Mouse (Mus musculus): ENCODE results near the gene Il18. TPM values are rescaled to one million over a fixed set of nuclear protein-coding genes. Genes with fewer than 3 reads are reported as not detected.

Il18 gene
- 108 TPM for polyA plus RNA-seq (2015; fragmentation: Illumina TruSeq; extraction: RNeasy Lipid Tissue Mini Kit (QIAGEN cat#74804); ENCODE audit: insufficient read depth, low replicate concordance)

DNA sequence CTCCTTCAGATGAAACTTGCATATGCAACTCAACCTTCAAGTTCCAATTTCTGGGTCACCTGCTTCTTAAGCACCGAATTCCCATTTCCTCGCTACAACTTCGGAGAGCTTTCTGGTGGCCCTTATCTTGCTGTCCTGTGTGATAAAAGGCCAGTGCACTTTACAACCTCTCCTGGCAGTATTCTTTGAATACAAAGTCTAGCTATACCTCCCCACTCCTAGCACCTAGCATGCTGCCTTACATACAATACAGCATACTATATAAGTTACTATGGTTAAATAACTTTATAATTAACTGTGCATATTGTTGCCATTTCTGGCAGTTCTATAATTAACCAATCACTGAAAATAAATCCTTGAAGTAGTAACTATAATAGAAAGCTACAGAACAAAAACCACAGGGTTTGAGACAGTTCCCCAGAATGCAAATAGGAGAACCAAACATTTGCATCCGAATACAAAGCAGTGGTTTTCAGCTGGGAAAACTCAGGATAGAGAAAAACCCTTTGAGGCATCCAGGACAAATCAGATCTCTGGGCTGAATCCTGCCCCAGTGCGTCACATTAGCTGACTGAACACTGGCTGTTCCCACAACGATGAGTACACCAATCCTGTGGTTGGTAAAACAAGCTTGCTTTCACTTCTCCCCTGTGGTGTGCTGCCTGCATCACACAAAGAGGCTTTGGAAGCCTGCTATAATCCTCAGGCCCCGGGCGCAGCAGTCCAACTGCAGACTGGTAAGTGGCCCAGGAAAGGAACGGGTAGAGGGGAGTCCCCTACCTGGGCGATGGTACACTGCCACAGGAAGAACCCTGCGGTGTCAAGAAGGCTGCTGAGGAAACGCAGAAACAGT lies at the start of gene Il18:
Gene Il18, plus strand, starts transcription at position 587 of the 853 bp plus-strand sequence.

DNA sequence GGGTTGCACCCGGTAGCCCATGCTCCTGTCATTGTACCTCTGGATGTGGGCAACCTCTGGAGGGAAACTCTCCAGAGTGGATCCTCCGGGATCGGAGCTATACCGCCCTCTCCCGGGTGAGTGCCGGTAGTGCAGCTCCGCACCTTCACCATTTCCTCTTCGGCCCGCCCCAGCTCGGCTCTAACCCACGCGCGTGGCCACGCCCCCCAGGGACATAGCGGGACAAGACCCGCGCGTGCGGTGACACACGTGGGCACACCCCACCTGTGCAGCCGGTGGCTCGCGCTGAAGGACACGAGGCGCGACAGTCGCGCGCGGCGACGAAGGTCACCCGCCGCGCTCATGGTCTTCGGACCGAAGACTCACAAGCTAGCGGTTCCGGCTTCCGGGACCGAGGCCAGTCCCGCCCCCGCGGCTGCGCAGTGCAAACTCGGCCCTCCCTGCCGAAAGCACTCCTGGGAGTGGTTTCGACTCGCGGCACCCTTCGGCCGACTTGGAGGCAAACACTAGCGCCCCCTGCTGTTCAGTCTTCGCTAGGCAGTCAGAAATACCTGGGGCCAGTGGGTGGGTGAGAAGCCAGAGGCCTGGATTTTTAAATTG lies 26.2 kb upstream of the Il18 start, which contains the start of gene Pts:
Gene Pts, minus strand, starts transcription at position 432 of the 600 bp plus-strand sequence.

DNA sequence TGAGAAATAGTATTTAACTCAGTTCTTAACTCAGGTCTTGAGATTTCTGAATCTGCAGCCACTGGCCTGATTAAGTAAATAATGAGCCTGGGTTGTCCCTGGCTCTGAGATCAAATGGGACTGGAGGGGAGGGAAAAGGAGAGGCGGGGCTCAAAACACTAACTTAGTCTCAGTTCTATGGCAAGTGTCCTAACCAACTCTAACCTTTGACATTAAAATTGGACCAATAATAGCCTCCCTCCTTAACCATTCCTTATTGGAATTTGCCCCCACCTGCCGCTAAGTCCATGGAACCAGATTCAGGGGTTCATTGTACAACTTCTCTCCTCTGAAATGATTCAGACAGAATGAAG lies 443 bp downstream of the Il18 start, which contains the start of gene Bco2:
Gene Bco2, minus strand, starts transcription at position 88 of the 353 bp plus-strand sequence.

DNA sequence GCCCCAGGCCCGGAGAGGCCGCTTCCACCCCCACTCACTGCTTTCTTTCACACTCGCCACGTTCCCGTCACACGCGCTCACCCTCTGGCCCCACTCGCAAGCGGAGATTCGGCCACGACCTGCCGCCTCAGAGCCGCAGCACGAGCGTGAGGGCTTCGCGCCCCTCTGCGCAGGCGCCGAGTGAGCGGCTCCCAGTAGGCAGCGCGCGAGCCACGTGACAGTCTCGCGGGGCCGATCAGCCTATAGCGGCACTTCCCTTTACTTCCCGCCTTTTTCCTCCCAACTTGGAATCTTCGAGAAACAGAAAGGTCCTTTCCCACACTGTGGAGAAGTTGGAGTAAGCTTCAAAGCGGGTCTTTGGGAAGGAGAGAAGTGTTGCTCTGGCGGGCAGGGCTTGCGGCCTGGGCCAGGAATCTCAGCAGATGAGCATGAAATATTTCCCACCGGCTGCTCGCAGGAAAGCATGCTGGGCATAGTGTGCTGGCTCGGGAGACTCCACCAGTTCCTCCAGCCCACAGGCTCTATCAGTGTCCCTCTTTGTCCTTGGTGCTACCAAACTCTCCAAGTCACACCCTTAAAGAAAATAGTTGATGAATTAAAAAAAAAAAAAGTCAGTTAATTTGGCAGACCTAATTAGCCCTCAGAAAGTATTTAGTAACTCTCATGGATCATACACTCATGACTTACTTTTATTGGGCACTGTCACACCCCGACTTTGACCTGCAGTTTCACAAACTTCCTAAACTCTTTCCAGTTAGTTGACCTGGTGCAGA lies 6.7 kb downstream of the Il18 start, which contains the start of gene Tex12:
Gene Tex12, minus strand, starts transcription at position 181 of the 773 bp plus-strand sequence.

DNA sequence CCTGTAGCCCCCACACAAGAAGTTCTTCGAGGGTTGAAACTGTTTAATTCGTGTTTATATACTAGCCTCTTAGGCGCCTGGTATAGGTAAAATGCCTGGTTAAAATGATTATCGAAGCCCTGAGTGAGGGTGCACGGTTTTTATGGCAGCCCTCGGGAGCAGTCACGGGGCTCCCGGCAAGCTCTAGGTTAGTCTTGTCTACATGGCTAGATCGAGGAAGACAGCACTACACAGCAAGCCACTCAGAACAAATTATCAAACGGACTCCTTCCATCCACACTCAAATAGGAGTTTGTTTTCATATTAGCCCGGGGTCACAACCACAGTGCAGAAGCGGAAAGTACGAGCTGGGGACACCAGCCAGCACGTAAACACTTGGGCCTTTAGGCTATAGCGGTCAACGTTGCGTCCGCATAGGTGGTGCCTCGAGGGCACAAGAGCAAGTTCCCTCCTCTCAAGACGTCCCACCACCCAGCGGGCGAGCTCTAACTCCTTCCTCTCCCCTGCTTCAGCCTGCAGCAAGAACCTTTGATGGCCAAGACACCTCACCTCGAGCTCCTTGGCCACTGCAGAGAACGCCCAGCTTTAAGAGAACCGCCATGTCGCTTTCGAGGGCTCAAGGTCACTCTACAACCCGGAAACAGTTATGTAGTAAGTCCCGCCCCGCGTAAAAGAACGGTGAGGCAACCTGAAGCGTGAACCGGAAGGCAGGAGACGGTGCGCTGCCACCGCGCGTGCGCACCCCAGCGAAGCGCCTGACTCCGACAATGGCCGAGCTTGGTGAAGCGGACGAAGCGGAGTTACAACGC lies 48.8 kb downstream of the Il18 start, which contains the start of the genes Sdhd and Timm8b:
Gene Sdhd, minus strand, starts transcription at position 624 of the 809 bp plus-strand sequence.
Gene Timm8b, plus strand, starts transcription at position 722 of the 809 bp plus-strand sequence.

DNA sequence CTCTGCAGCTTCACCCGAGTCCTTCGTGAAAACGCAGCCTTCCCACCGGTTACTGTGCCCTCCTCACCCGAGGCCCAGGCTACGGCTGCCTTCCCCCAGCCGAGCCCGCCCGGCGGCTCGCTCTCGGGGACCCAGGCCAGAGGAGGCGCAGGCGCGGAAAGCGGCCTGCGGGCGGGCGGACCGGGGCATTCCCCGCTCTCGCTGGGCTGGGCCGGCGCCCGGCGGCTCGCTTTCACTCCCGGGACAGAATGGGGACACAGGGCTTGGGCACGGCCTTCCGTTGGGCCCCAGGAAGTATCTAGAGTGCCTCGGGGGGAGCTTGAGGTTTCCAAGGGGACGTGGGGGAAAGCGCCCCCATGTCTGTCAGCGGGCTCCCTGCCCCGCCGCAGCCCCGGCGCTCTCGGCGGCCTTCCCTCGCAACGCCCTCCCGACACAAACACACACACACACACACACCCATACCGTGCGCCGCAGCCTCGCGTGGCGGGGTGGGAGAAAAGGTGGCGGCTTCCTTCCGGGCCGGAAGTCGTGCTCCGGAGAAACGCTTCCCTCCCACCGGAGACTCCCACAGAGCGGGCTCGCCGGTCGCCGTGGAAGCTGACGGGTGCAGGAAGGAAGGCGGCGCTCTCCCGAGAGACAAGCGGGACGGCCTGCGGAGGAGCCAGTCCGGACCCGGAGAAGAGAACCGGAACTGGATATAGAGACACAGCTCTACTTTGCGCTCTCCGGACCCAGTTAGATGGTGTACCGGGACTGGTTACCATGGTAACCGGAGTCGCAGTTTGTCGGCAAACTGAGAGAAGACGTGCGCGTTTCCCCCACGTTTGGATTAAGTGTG lies 62.4 kb downstream of the Il18 start, which contains the start of the genes Pih1d2 and Nkapd1:
Gene Pih1d2, plus strand, starts transcription at position 556 of the 838 bp plus-strand sequence.
Gene Nkapd1, minus strand, starts transcription at position 699 of the 838 bp plus-strand sequence.

Other genes starting within 250 kb of the Il18 start
- 107 TPM for gene Rpl10-ps3, start 209.9 kb upstream of the Il18 start, polyA plus RNA-seq (2015; fragmentation: Illumina TruSeq; extraction: RNeasy Lipid Tissue Mini Kit (QIAGEN cat#74804); ENCODE audit: insufficient read depth, low replicate concordance)
- gene Plet1, start 60.3 kb upstream of the Il18 start, polyA plus RNA-seq (2015; fragmentation: Illumina TruSeq; extraction: RNeasy Lipid Tissue Mini Kit (QIAGEN cat#74804); ENCODE audit: insufficient read depth, low replicate concordance) = not detected
- 162 TPM for gene Pts, start 26.1 kb upstream of the Il18 start, polyA plus RNA-seq (2015; fragmentation: Illumina TruSeq; extraction: RNeasy Lipid Tissue Mini Kit (QIAGEN cat#74804); ENCODE audit: insufficient read depth, low replicate concordance)
- gene Bco2, start 354 bp downstream of the Il18 start, polyA plus RNA-seq (2015; fragmentation: Illumina TruSeq; extraction: RNeasy Lipid Tissue Mini Kit (QIAGEN cat#74804); ENCODE audit: insufficient read depth, low replicate concordance) = 6.1 TPM
- gene Tex12, start 6.5 kb downstream of the Il18 start, polyA plus RNA-seq (2015; fragmentation: Illumina TruSeq; extraction: RNeasy Lipid Tissue Mini Kit (QIAGEN cat#74804); ENCODE audit: insufficient read depth, low replicate concordance) = not detected
- gene Sdhd, start 49.0 kb downstream of the Il18 start, polyA plus RNA-seq (2015; fragmentation: Illumina TruSeq; extraction: RNeasy Lipid Tissue Mini Kit (QIAGEN cat#74804); ENCODE audit: insufficient read depth, low replicate concordance) = 117 TPM
- 80.7 TPM for gene Timm8b, start 49.1 kb downstream of the Il18 start, polyA plus RNA-seq (2015; fragmentation: Illumina TruSeq; extraction: RNeasy Lipid Tissue Mini Kit (QIAGEN cat#74804); ENCODE audit: insufficient read depth, low replicate concordance)
- gene Pih1d2, start 62.5 kb downstream of the Il18 start, polyA plus RNA-seq (2015; fragmentation: Illumina TruSeq; extraction: RNeasy Lipid Tissue Mini Kit (QIAGEN cat#74804); ENCODE audit: insufficient read depth, low replicate concordance) = 2.5 TPM
- gene Nkapd1, start 62.6 kb downstream of the Il18 start, polyA plus RNA-seq (2015; fragmentation: Illumina TruSeq; extraction: RNeasy Lipid Tissue Mini Kit (QIAGEN cat#74804); ENCODE audit: insufficient read depth, low replicate concordance) = 49.6 TPM
- 47.7 TPM for gene Dlat, start 105.0 kb downstream of the Il18 start, polyA plus RNA-seq (2015; fragmentation: Illumina TruSeq; extraction: RNeasy Lipid Tissue Mini Kit (QIAGEN cat#74804); ENCODE audit: insufficient read depth, low replicate concordance)
- gene Dixdc1, start 184.7 kb downstream of the Il18 start, polyA plus RNA-seq (2015; fragmentation: Illumina TruSeq; extraction: RNeasy Lipid Tissue Mini Kit (QIAGEN cat#74804); ENCODE audit: insufficient read depth, low replicate concordance) = 0.40 TPM
- 1.6 TPM for gene 2310030G06Rik, start 191.7 kb downstream of the Il18 start, polyA plus RNA-seq (2015; fragmentation: Illumina TruSeq; extraction: RNeasy Lipid Tissue Mini Kit (QIAGEN cat#74804); ENCODE audit: insufficient read depth, low replicate concordance)
- gene Cryab, start 196.5 kb downstream of the Il18 start, polyA plus RNA-seq (2015; fragmentation: Illumina TruSeq; extraction: RNeasy Lipid Tissue Mini Kit (QIAGEN cat#74804); ENCODE audit: insufficient read depth, low replicate concordance) = 14.9 TPM
- gene Hspb2, start 197.5 kb downstream of the Il18 start, polyA plus RNA-seq (2015; fragmentation: Illumina TruSeq; extraction: RNeasy Lipid Tissue Mini Kit (QIAGEN cat#74804); ENCODE audit: insufficient read depth, low replicate concordance) = 2.4 TPM
- 10.9 TPM for gene Fdxacb1, start 213.4 kb downstream of the Il18 start, polyA plus RNA-seq (2015; fragmentation: Illumina TruSeq; extraction: RNeasy Lipid Tissue Mini Kit (QIAGEN cat#74804); ENCODE audit: insufficient read depth, low replicate concordance)
- 12.7 TPM for gene Alg9, start 220.2 kb downstream of the Il18 start, polyA plus RNA-seq (2015; fragmentation: Illumina TruSeq; extraction: RNeasy Lipid Tissue Mini Kit (QIAGEN cat#74804); ENCODE audit: insufficient read depth, low replicate concordance)
- gene 1110032A03Rik, start 220.7 kb downstream of the Il18 start, polyA plus RNA-seq (2015; fragmentation: Illumina TruSeq; extraction: RNeasy Lipid Tissue Mini Kit (QIAGEN cat#74804); ENCODE audit: insufficient read depth, low replicate concordance) = 30.0 TPM

Data from spleen, adult 10 weeks (tissue).